Mouse (Mus musculus): ENCODE results near the gene Tnfaip8l1. TPM values are rescaled to one million over a fixed set of nuclear protein-coding genes. Genes with fewer than 3 reads are reported as not detected.

Gene Tnfaip8l1
- polyA plus RNA-seq, 1 experiment = 8.5 TPM

DNA sequence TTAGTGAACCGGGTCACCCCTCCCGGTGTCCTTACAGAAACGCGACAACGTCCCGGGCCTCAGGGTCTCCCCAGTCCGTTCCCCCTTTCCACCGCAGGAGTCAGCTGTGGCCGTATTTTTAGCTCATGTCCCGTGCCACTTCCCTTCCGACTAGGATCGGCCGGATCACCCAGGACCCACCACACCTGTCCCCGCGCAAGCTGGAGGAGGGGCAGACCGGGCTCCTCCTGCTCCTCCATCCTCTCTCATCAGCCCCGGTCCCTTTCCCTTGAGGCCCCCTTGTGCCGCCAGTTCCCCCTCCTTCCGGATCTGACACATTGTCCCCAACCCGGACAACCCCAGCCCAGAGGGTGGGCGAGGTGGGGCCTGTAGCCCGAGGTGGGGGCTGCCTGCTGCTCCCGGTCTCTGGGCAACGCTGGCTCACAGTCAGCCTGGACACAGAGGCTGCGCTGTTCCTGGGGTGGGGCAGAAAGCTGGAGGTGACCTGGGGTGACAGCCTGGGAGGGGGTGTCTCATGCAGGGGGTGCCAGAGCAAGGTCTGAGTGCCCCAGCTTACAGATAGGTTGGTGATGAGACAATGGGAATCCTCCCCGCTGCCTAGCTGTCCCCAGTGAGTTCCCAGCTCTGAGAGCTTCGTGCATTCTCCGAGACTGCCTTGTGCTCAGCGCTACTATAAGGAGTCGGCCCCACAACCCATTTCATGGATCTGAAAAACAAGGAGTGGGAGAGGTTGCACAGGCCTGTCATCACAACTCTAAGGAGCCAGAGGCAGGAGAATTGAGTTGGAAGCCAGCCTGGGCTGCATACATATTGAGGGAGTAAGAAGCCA is 13.3 kb upstream of the Tnfaip8l1 start:
- 0 out of 2 replicates have a peak, but pooled peaks cover 2% of the 10 kb centered on the region for H3K4me1 ChIP-seq (ENCODE audit: control insufficient read depth, insufficient read depth, low read length)
- no peak for TF ChIP-seq CTCF (IDR thresholded peaks at IDR 0.05; ENCODE audit: extremely low read depth, insufficient read depth, low read length)
- no peak for TF ChIP-seq POLR2A (IDR thresholded peaks at IDR 0.05; ENCODE audit: extremely low read depth, insufficient read depth, low read length)
- peak overlapping the region; percentile 20 for H3K4me3 ChIP-seq (ENCODE audit: insufficient read depth, low read length)
- no peak overlapping the region for H3K27ac ChIP-seq (ENCODE audit: insufficient read depth, low read length)

GRCm38 (mm10) chr17:56149897-56150296 is 12.4 kb upstream of the Tnfaip8l1 start:
- no peak for TF ChIP-seq CTCF (IDR thresholded peaks at IDR 0.05; ENCODE audit: extremely low read depth, insufficient read depth, low read length)
- TF ChIP-seq POLR2A (IDR thresholded peaks at IDR 0.05; ENCODE audit: extremely low read depth, insufficient read depth, low read length) = no peak
- Histone ChIP-seq H3K4me3 (ENCODE audit: insufficient read depth, low read length) (no peak overlapping the region), H3K27ac (ENCODE audit: insufficient read depth, low read length) (no peak overlapping the region), H3K4me1 (ENCODE audit: control insufficient read depth, insufficient read depth, low read length) (0 out of 2 replicates have a peak, but pooled peaks cover 2% of the 10 kb centered on the region)

- Histone ChIP-seq H3K4me1 (ENCODE audit: control insufficient read depth, insufficient read depth, low read length) (0 out of 2 replicates have a peak, but pooled peaks cover 2% of the 10 kb centered on the region), H3K27ac (ENCODE audit: insufficient read depth, low read length) (no peak overlapping the region), H3K4me3 (ENCODE audit: insufficient read depth, low read length) (no peak overlapping the region)
- no peak for TF ChIP-seq POLR2A (IDR thresholded peaks at IDR 0.05; ENCODE audit: extremely low read depth, insufficient read depth, low read length)
Observed at GRCm38 (mm10) chr17:56153643-56154042, 8.6 kb upstream of the Tnfaip8l1 start.

GRCm38 (mm10) chr17:56159729-56160128 is 2.5 kb upstream of the Tnfaip8l1 start:
- no peak overlapping the region for H3K27ac ChIP-seq (ENCODE audit: insufficient read depth, low read length)
- TF ChIP-seq POLR2A (IDR thresholded peaks at IDR 0.05; ENCODE audit: extremely low read depth, insufficient read depth, low read length) = no peak
- peak; percentile 79 for TF ChIP-seq CTCF (IDR thresholded peaks at IDR 0.05; ENCODE audit: extremely low read depth, insufficient read depth, low read length)
- no peak overlapping the region for H3K4me3 ChIP-seq (ENCODE audit: insufficient read depth, low read length)
- peaks cover 1% of the 10 kb centered on the region; the same call in 1 of the 2 replicates for H3K4me1 ChIP-seq (ENCODE audit: control insufficient read depth, insufficient read depth, low read length)

- TF ChIP-seq CTCF (IDR thresholded peaks at IDR 0.05; ENCODE audit: extremely low read depth, insufficient read depth, low read length) (no peak), POLR2A (IDR thresholded peaks at IDR 0.05; ENCODE audit: extremely low read depth, insufficient read depth, low read length) (no peak)
- H3K27ac ChIP-seq (ENCODE audit: insufficient read depth, low read length) = no peak overlapping the region
- no peak overlapping the region for H3K4me3 ChIP-seq (ENCODE audit: insufficient read depth, low read length)
- peaks cover 1% of the 10 kb centered on the region; the same call in 1 of the 2 replicates for H3K4me1 ChIP-seq (ENCODE audit: control insufficient read depth, insufficient read depth, low read length)
Observed at GRCm38 (mm10) chr17:56163523-56164102, 1.3 kb downstream of the Tnfaip8l1 start.

DNA sequence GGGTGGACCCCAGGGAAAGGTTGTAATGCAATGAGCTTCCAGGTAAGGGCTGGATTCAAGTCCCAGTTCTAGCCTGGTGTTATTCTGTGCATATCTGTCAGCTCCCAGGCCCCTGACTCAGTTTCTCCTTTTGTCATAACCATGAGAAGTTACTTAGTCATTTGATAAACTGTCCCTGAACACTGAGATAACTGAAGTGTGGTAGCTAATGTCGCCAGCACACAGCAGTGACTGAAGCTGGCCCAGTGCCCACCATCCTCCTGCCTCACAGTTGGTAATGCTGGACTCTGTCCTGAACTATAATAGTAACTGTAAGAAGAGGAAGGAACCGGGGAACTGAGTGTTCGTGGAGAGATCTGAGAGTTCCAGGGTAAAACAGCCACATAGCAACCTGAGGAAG is 2.2 kb downstream of the Tnfaip8l1 start:
- peaks cover 1% of the 10 kb centered on the region; the same call in 1 of the 2 replicates for H3K4me1 ChIP-seq (ENCODE audit: control insufficient read depth, insufficient read depth, low read length)
- no peak overlapping the region for H3K4me3 ChIP-seq (ENCODE audit: insufficient read depth, low read length)
- TF ChIP-seq CTCF (IDR thresholded peaks at IDR 0.05; ENCODE audit: extremely low read depth, insufficient read depth, low read length) (no peak), POLR2A (IDR thresholded peaks at IDR 0.05; ENCODE audit: extremely low read depth, insufficient read depth, low read length) (no peak)
- no peak overlapping the region for H3K27ac ChIP-seq (ENCODE audit: insufficient read depth, low read length)

- Histone ChIP-seq H3K27ac (ENCODE audit: insufficient read depth, low read length) (no peak overlapping the region), H3K4me3 (ENCODE audit: insufficient read depth, low read length) (no peak overlapping the region), H3K4me1 (ENCODE audit: control insufficient read depth, insufficient read depth, low read length) (peaks cover 1% of the 10 kb centered on the region; the same call in 1 of the 2 replicates)
- TF ChIP-seq POLR2A (IDR thresholded peaks at IDR 0.05; ENCODE audit: extremely low read depth, insufficient read depth, low read length) (no peak), CTCF (IDR thresholded peaks at IDR 0.05; ENCODE audit: extremely low read depth, insufficient read depth, low read length) (no peak)
Observed at GRCm38 (mm10) chr17:56165671-56166070, 3.4 kb downstream of the Tnfaip8l1 start.

GRCm38 (mm10) chr17:56169830-56170229 is 7.6 kb downstream of the Tnfaip8l1 start:
- TF ChIP-seq POLR2A (IDR thresholded peaks at IDR 0.05; ENCODE audit: extremely low read depth, insufficient read depth, low read length) (no peak), CTCF (IDR thresholded peaks at IDR 0.05; ENCODE audit: extremely low read depth, insufficient read depth, low read length) (no peak)
- H3K4me3 ChIP-seq (ENCODE audit: insufficient read depth, low read length) = no peak overlapping the region
- H3K27ac ChIP-seq (ENCODE audit: insufficient read depth, low read length) = no peak overlapping the region
- no peaks in the 10 kb centered on the region for H3K4me1 ChIP-seq (ENCODE audit: control insufficient read depth, insufficient read depth, low read length)

- Histone ChIP-seq H3K27ac (ENCODE audit: insufficient read depth, low read length) (no peak overlapping the region), H3K4me3 (ENCODE audit: insufficient read depth, low read length) (no peak overlapping the region)
Observed at GRCm38 (mm10) chr17:56170636-56171035, 8.4 kb downstream of the Tnfaip8l1 start.

DNA sequence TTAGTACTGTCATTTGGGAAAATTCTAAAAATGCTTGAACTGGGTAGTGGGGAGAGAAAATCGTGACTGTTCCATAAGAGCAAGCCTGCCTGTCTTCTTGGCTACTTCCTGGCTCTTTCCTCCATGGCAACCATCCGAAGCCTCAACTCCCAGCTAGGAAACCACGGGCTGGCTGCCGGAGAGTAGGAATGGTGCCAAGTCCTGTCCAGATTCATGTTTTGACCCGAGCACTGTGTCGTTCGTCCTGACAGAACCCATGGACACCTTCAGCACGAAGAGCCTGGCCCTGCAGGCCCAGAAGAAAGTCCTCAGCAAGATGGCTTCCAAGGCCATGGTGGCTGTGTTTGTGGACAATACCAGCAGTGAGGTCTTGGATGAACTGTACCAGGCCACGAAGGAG is 9.2 kb downstream of the Tnfaip8l1 start:
- no peak overlapping the region for H3K27ac ChIP-seq (ENCODE audit: insufficient read depth, low read length)
- no peak overlapping the region for H3K4me3 ChIP-seq (ENCODE audit: insufficient read depth, low read length)
- no peak for TF ChIP-seq POLR2A (IDR thresholded peaks at IDR 0.05; ENCODE audit: extremely low read depth, insufficient read depth, low read length)
- TF ChIP-seq CTCF (IDR thresholded peaks at IDR 0.05; ENCODE audit: extremely low read depth, insufficient read depth, low read length) = no peak
- H3K4me1 ChIP-seq (ENCODE audit: control insufficient read depth, insufficient read depth, low read length) = no peaks in the 10 kb centered on the region

More at GRCm38 (mm10) chr17:56170636-56171035, 8.4 kb downstream of the Tnfaip8l1 start:
- no peaks in the 10 kb centered on the region for H3K4me1 ChIP-seq (ENCODE audit: control insufficient read depth, insufficient read depth, low read length)
- TF ChIP-seq POLR2A (IDR thresholded peaks at IDR 0.05; ENCODE audit: extremely low read depth, insufficient read depth, low read length) (no peak), CTCF (IDR thresholded peaks at IDR 0.05; ENCODE audit: extremely low read depth, insufficient read depth, low read length) (no peak)
